In genomic region chr3:97866696-97867095, GRCm38 (mm10) we compare ENCODE assay signal across 7 mouse cellular contexts. TPM values are rescaled to one million over a fixed set of nuclear protein-coding genes. Genes with fewer than 3 reads are reported as not detected.
DNase-seq lines count a peak whose midpoint lies in the region; ATAC-seq and TF ChIP-seq lines count a peak whose summit lies in the region.

No protein-coding gene starts in this region.

- H3K9ac ChIP-seq in kidney, embryonic 14.5 days (ENCODE audit: low read depth, low read length) = no peak overlapping the region
- no peak overlapping the region for H3K9ac ChIP-seq in kidney, embryonic 16.5 days (replicated peaks; ENCODE audit: low read length)

- H3K36me3 ChIP-seq in kidney, embryonic 14.5 days (ENCODE audit: control insufficient read depth, insufficient read depth, low read length) = no peaks in the 10 kb centered on the region
- no peaks in the 10 kb centered on the region for H3K36me3 ChIP-seq in hindbrain, embryonic 10.5 days
- H3K36me3 ChIP-seq in kidney, embryonic 16.5 days (ENCODE audit: insufficient read depth, low read length) = no peaks in the 10 kb centered on the region
- H3K36me3 ChIP-seq in myocyte (ENCODE audit: control insufficient read depth, insufficient read depth) = no peaks in the 10 kb centered on the region

- H3ac ChIP-seq in myocyte (ENCODE audit: control insufficient read depth, insufficient read length) = no peak overlapping the region

- DNase-seq in kidney, postnatal 14 days = no peak
- no peak for DNase-seq in hindbrain, embryonic 10.5 days (ENCODE audit: low spot score)
- no peak for DNase-seq in right cerebral cortex, adult 2 months (ENCODE audit: low spot score in 2 of 2)
- DNase-seq in embryo, embryonic 9.5 days (ENCODE audit: extremely low spot score) = no peak

- peak overlapping the region; percentile 93; the same call in 1 of the 2 replicates for H3K4me2 ChIP-seq in kidney, embryonic 14.5 days (replicated peaks; ENCODE audit: low read depth, low read length)
- peak overlapping the region; percentile 78; the same call in 1 of the 2 replicates for H3K4me2 ChIP-seq in kidney, embryonic 16.5 days (replicated peaks; ENCODE audit: low read depth, low read length)
- H3K4me2 ChIP-seq in myocyte (ENCODE audit: low read depth) = peak overlapping the region; percentile 93

- no peak overlapping the region for H3K27ac ChIP-seq in kidney, embryonic 14.5 days (ENCODE audit: low read depth, low read length)
- no peak overlapping the region for H3K27ac ChIP-seq in hindbrain, embryonic 10.5 days
- H3K27ac ChIP-seq in kidney, embryonic 16.5 days (ENCODE audit: low read length) = no peak overlapping the region

- TF ChIP-seq POLR2A in myocyte (IDR thresholded peaks at IDR 0.05; ENCODE audit: insufficient read length, low read depth) = no peak

- no peak overlapping the region for H3K4me3 ChIP-seq in kidney, embryonic 14.5 days (ENCODE audit: low read length)
- H3K4me3 ChIP-seq in hindbrain, embryonic 10.5 days = peak overlapping the region; percentile 63; the same call in 1 of the 2 replicates
- no peak overlapping the region for H3K4me3 ChIP-seq in kidney, embryonic 16.5 days (ENCODE audit: low read length)
- peak overlapping the region; percentile 64 for H3K4me3 ChIP-seq in myocyte

- 0 out of 2 replicates have a peak, but pooled peaks cover 6% of the 10 kb centered on the region for H3K4me1 ChIP-seq in kidney, embryonic 14.5 days (ENCODE audit: control insufficient read depth, insufficient read depth, low read length)
- H3K4me1 ChIP-seq in hindbrain, embryonic 10.5 days (replicated peaks) = peaks cover 15% of the 10 kb centered on the region
- peaks cover 8% of the 10 kb centered on the region; the same call in 1 of the 2 replicates for H3K4me1 ChIP-seq in kidney, embryonic 16.5 days (ENCODE audit: insufficient read depth, low read length)

- ATAC-seq in kidney, embryonic 14.5 days (ENCODE audit: low FRiP score, low TSS enrichment) = no peak
- ATAC-seq in kidney, embryonic 16.5 days (ENCODE audit: low FRiP score, low TSS enrichment) = no peak

- no peaks in the 10 kb centered on the region for H3K9me3 ChIP-seq in kidney, embryonic 14.5 days (ENCODE audit: control insufficient read depth, low read length)
- H3K9me3 ChIP-seq in hindbrain, embryonic 10.5 days = no peaks in the 10 kb centered on the region
- H3K9me3 ChIP-seq in kidney, embryonic 16.5 days (ENCODE audit: low read length) = no peaks in the 10 kb centered on the region

- 58% methylated on average over 4 of the region's 4 CpGs for WGBS in kidney, embryonic 14.5 days
- 64% methylated on average over 4 of the region's 4 CpGs for WGBS in hindbrain, embryonic 10.5 days
- 60% methylated on average over 4 of the region's 4 CpGs for whole genome bisulfite sequencing in kidney, embryonic 16.5 days

- peaks cover 21% of the 10 kb centered on the region for H3K79me2 ChIP-seq in myocyte (ENCODE audit: control insufficient read depth, insufficient read depth)

- peaks cover 21% of the 10 kb centered on the region for H3K27me3 ChIP-seq in kidney, embryonic 14.5 days (ENCODE audit: control insufficient read depth, insufficient read depth, low read length)
- peaks cover 51% of the 10 kb centered on the region for H3K27me3 ChIP-seq in hindbrain, embryonic 10.5 days (ENCODE audit: insufficient read depth, poor library complexity, severe bottlenecking)
- peaks cover 28% of the 10 kb centered on the region for H3K27me3 ChIP-seq in kidney, embryonic 16.5 days (ENCODE audit: insufficient read depth, low read length)
- H3K27me3 ChIP-seq in myocyte (ENCODE audit: control insufficient read depth, insufficient read depth, insufficient read length) = no peaks in the 10 kb centered on the region

TF ChIP-seq in myocyte, 11 proteins besides CTCF, POLR2A, EP300 and RAD21:
- TF ChIP-seq CEBPB (IDR thresholded peaks at IDR 0.05; ENCODE audit: insufficient read depth, poor library complexity, severe bottlenecking) (no peak), POLR2AphosphoS2 (IDR thresholded peaks at IDR 0.05; ENCODE audit: insufficient read length, low read depth) (no peak), SRF (IDR thresholded peaks at IDR 0.05; ENCODE audit: control insufficient read depth, insufficient read length, low read depth) (no peak), TCF3 (IDR thresholded peaks at IDR 0.05; ENCODE audit: insufficient read length, low read depth) (no peak), USF1 (IDR thresholded peaks at IDR 0.05; ENCODE audit: low read depth) (no peak), TCF12 (IDR thresholded peaks at IDR 0.05; ENCODE audit: insufficient read depth, poor library complexity, severe bottlenecking) (no peak)

RNA-seq across cellular contexts. Expression of gene Pde4dip, which starts 21.8 kb away (rescaled TPM):
- 10.7 and 22.1 TPM in 2 replicates for polyA plus RNA-seq in kidney, embryonic 14.5 days (2014; fragmentation: Nextera tagmentation; extraction: Ambion mirVana)
- polyA plus RNA-seq in hindbrain, embryonic 10.5 days (2016; fragmentation: Nextera tagmentation; extraction: Ambion mirVana) = 22.4 and 29.4 TPM in 2 replicates
- polyA plus RNA-seq in kidney, embryonic 16.5 days (2015; fragmentation: Nextera tagmentation; extraction: Ambion mirVana) = 27.5 and 28.1 TPM in 2 replicates
- polyA plus RNA-seq in myocyte (2012; fragmentation: generic; extraction: Trizol) = 134 TPM

RNA-seq across cellular contexts. Expression of gene Sec22b, which starts 34.3 kb away (rescaled TPM):
- polyA plus RNA-seq in kidney, embryonic 14.5 days (2014; fragmentation: Nextera tagmentation; extraction: Ambion mirVana) = 120 and 136 TPM in 2 replicates
- polyA plus RNA-seq in hindbrain, embryonic 10.5 days (2016; fragmentation: Nextera tagmentation; extraction: Ambion mirVana) = 109 and 121 TPM in 2 replicates
- polyA plus RNA-seq in kidney, embryonic 16.5 days (2015; fragmentation: Nextera tagmentation; extraction: Ambion mirVana) = 138 and 147 TPM in 2 replicates
- polyA plus RNA-seq in myocyte (2012; fragmentation: generic; extraction: Trizol) = 55.6 TPM

Comparison
In these comparisons a context has a peak if more than half of its experiments do, and no peak if none do; other contexts are left out.
1. H3K4me3 ChIP-seq: peak in hindbrain, embryonic 10.5 days (single experiment) and myocyte (single experiment); none in kidney, embryonic 14.5 days (single experiment) and kidney, embryonic 16.5 days (single experiment).
2. Peak in every context shown above with its lines, with median percentiles within 50 percentile points of each other: H3K4me2 ChIP-seq.